Mouse (Mus musculus) ES-Bruce4 (cell line): ENCODE measurements around the gene Egfem1.

Source experiments
- CTCF ChIP-seq: IDR thresholded peaks from one replicate; pipeline ENCODE4 v1.8.1; 2011; ENCODE audit warnings: low read depth, low read length
- EP300 ChIP-seq: IDR thresholded peaks from 2 replicates; pipeline ENCODE4 v1.6.1; 2011; ENCODE audit warnings: low read depth, low read length; ENCODE audit not compliant: insufficient read depth
- POLR2A ChIP-seq: IDR thresholded peaks from one replicate; pipeline ENCODE4 v1.8.1; 2011; ENCODE audit warnings: low read length; ENCODE audit not compliant: insufficient read depth

GRCm38 (mm10) chr3:29292251-29292650, 210.4 kb downstream of the Egfem1 start:
- TF ChIP-seq POLR2A (no peak), CTCF (no peak), EP300 (no peak)
